In the genomic region with DNA sequence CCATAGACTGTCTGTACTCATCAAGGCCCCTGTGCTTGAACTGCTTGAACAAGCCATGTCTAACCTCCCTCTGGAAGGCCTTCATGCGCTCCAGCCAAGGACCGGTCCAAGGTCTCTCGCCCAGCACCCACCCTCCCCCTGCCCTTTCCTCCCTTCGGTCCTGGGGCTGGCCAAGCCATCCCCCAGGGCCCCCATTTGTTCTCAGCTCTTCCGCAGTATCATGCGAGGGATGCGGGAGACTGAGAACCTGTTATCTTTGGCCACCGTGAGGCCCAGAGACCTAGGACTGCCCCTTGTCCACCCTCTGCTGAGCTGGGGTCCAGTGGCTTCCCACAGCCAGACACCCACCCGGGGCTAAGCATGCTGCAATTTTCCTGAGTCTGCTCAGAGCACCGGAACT, we compare ENCODE assay signal across 30 mouse cellular contexts. TPM values are rescaled to one million over a fixed set of nuclear protein-coding genes. Genes with fewer than 3 reads are reported as not detected.
"Had no signal": no experiment of that assay in that cellular context is flagged by ENCODE, and none has a peak within 500 bp of the region (broad histone marks: within the 10 kb centered on the region; RNA-seq: fewer than 3 reads in every experiment).

No protein-coding gene starts in this region.

- DNase-seq: cerebellum, adult 9-10 months; cerebellum, adult 9-11 months; cerebellum, postnatal 10 days; cerebellum, postnatal 14 days; cerebellum, postnatal 25 days; cerebellum, postnatal 36 days; embryo, embryonic 11 days; forebrain, postnatal 0 days; gastrocnemius, adult 2 months; gastrocnemius, postnatal 10 days; gastrocnemius, postnatal 14 days; gastrocnemius, postnatal 25 days; gastrocnemius, postnatal 36 days; heart, adult 18-20 months; heart, adult 2 months had no signal

RNA-seq across cellular contexts. Expression of gene Mgl2, which starts 9.0 kb away (rescaled TPM):
- polyA plus RNA-seq: embryonic facial prominence, embryonic 11.5 days; embryonic facial prominence, embryonic 12.5 days; erythroblast, embryonic 14.5 days; forebrain, embryonic 10.5 days; forebrain, embryonic 11.5 days; forebrain, embryonic 12.5 days had no signal

RNA-seq across cellular contexts. Expression of gene Clec10a, which starts 16.8 kb away (rescaled TPM):
- polyA plus RNA-seq: erythroblast, embryonic 14.5 days; forebrain, embryonic 10.5 days had no signal

RNA-seq across cellular contexts. Expression of gene Asgr2, which starts 46.7 kb away (rescaled TPM):
- total RNA-seq: common myeloid progenitor, adult 5-6 weeks; forebrain, postnatal 0 days; gastrocnemius, adult 8-10 months; gastrocnemius, postnatal 14 days; gastrocnemius, postnatal 25 days; gastrocnemius, postnatal 36 days; granulocyte monocyte progenitor cell, adult 5-6 weeks had no signal
- polyA plus RNA-seq: embryonic facial prominence, embryonic 10.5 days; embryonic facial prominence, embryonic 11.5 days; embryonic facial prominence, embryonic 12.5 days; embryonic facial prominence, embryonic 13.5 days; erythroblast, embryonic 14.5 days; forebrain, embryonic 10.5 days; forebrain, embryonic 11.5 days; forebrain, embryonic 12.5 days; forebrain, embryonic 13.5 days; forebrain, embryonic 14.5 days; forebrain, embryonic 15.5 days; forebrain, embryonic 16.5 days; forebrain, postnatal 0 days had no signal
